Mouse (Mus musculus) heart, adult 2 months (tissue): ENCODE data around the gene Dgkb. TPM values are rescaled to one million over a fixed set of nuclear protein-coding genes. Genes with fewer than 3 reads are reported as not detected.

Experiments used
- DNase-seq, 2 experiments: peaks; one replicate each; pipeline ENCODE4 v3.0.0; 2021
- H3K27ac ChIP-seq: fragments of 200-600 bp; 2 replicates; pipeline ENCODE4 v1.8.1; 2022
- H3K27me3 ChIP-seq: fragments of 200-500 bp; 2 replicates; pipeline ENCODE4 v1.6.1; 2012; ENCODE audit warnings: mild to moderate bottlenecking, low read length, inconsistent platforms, mixed read lengths; ENCODE audit not compliant: control insufficient read depth, insufficient read depth
- H3K36me3 ChIP-seq: fragments of 200-500 bp; 2 replicates; pipeline ENCODE4 v1.6.1; 2012; ENCODE audit warnings: low read length, inconsistent platforms; ENCODE audit not compliant: control insufficient read depth, insufficient read depth
- H3K4me1 ChIP-seq: fragments of 200-500 bp; 2 replicates; pipeline ENCODE4 v1.6.1; 2011; ENCODE audit warnings: low read length; ENCODE audit not compliant: control insufficient read depth, insufficient read depth
- H3K4me3 ChIP-seq: fragments of 200-600 bp; 2 replicates; pipeline ENCODE4 v1.8.1; 2022
- H3K79me2 ChIP-seq: fragments of 200-500 bp; replicated peaks from 2 replicates; pipeline ENCODE4 v1.6.1; 2012; ENCODE audit warnings: mild to moderate bottlenecking, inconsistent platforms, low read length, moderate library complexity, mixed read lengths; ENCODE audit not compliant: control insufficient read depth, insufficient read depth
- H3K9ac ChIP-seq: fragments of 200-500 bp; 2 replicates; pipeline ENCODE4 v1.6.1; 2012; ENCODE audit warnings: low read depth, mild to moderate bottlenecking, control low read depth, inconsistent platforms, low read length, mixed read lengths
- CTCF ChIP-seq: fragments of 200-600 bp; IDR thresholded peaks from 2 replicates; pipeline ENCODE4 v1.8.1; 2022; ENCODE audit warnings: antibody characterized with exemption, mild to moderate bottlenecking, moderate library complexity
- EP300 ChIP-seq: fragments of 200-500 bp; IDR thresholded peaks from 2 replicates; pipeline ENCODE4 v1.6.1; 2011; ENCODE audit warnings: low read depth, low read length, control low read depth; ENCODE audit not compliant: insufficient read depth
- POLR2A ChIP-seq: fragments of 200-500 bp; IDR thresholded peaks from 2 replicates; pipeline ENCODE4 v1.6.1; 2011; ENCODE audit warnings: mild to moderate bottlenecking, low read depth, low read length, control low read depth; ENCODE audit not compliant: insufficient read depth
- WGBS: fragments of 180-500 bp; shearing (Covaris S2); methylation state at CpG from one replicate; pipeline ENCODE4 v1.1.7; 2018; 5-methylcytosine and 5-hydroxymethylcytosine counted together
- intact Hi-C: fragments of 180-260 bp; cut with DNase I; formaldehyde crosslinking; loops from one replicate; pipeline ENCODE4 v1.15.1; 2025
- polyA plus RNA-seq: library from polyadenylated mRNA; depleted of rRNA; stranded (reverse); fragments of >200 nt; gene quantifications from 2 replicates; pipeline ENCODE4 v1.2.3, GENCODE M21; 2012
- total RNA-seq, 2 experiments: library from RNA; stranded (reverse); gene quantifications; 2 replicates each; pipeline ENCODE4 v1.2.3; 2021

Dgkb gene
- total and polyA plus RNA-seq, 3 experiments, result 0.23 to 1.1 (median 1.1) TPM

DNA sequence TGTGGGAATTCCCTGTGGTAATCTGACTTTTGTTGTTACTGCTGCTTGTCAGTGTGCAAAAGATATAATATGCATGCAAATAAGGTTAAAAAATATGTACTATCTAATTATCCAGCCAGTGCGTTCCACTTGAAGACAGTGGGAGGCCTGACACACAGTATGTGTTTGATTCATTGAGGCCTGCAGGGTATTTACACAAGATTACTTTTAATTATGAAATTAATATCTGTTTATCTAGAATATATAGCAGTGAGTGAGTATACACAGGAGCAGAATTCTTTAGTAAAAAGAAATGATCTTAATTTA, 618.6 kb downstream of the Dgkb start:
- Histone ChIP-seq H3K27me3 (no peaks in the 10 kb centered on the region), H3K27ac (no peak overlapping the region), H3K36me3 (no peaks in the 10 kb centered on the region), H3K9ac (no peak overlapping the region), H3K4me3 (no peak overlapping the region), H3K4me1 (no peaks in the 10 kb centered on the region), H3K79me2 (no peaks in the 10 kb centered on the region)
- TF ChIP-seq POLR2A (no peak), EP300 (no peak), CTCF (no peak)
- WGBS, result 88% methylated on average over 1 of the region's 1 CpGs
- no peak for DNase-seq
- intact Hi-C loops, result no loop called here

DNA sequence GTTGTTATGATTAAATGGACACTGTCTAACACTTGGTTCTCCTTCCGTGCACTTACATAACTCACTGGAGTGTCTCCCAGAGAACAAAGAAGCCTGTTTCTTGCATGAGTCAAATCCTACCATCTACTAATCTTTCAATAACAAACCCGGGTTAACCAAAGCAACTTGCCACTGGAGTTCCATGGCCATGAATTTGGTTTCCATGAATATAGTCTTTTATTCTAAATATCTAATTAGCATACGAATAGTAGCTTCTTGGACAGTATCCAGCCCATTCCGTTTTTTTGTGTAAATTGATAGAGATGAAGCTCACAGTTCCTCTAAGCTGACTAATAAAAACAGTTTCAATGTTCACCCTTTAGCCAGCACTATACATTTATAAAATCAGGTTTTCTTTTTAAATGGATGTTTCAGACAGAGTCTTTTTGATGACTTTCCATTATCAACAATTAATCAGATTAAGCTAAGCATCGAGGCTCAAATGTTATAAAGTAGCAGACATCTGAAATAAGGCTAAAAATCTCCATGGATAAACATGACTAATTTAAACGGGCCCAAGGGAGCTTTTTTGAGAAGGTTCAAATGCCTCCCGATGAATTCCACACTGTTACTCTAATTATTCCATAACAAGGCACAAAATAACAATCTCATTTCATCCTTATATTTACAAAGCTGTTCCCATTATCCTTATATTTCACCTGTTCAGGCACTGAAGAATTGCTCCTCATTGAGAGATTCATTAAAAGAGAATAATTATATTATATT, 633.0 kb downstream of the Dgkb start:
- Histone ChIP-seq H3K4me1 (no peaks in the 10 kb centered on the region), H3K9ac (no peak overlapping the region), H3K4me3 (no peak overlapping the region), H3K27ac (no peak overlapping the region), H3K79me2 (no peaks in the 10 kb centered on the region), H3K27me3 (no peaks in the 10 kb centered on the region), H3K36me3 (no peaks in the 10 kb centered on the region)
- no peak for DNase-seq
- 65% methylated on average over 7 of the region's 7 CpGs for WGBS
- intact Hi-C loops, result no loop called here
- TF ChIP-seq EP300 (no peak), POLR2A (no peak), CTCF (no peak)

DNA sequence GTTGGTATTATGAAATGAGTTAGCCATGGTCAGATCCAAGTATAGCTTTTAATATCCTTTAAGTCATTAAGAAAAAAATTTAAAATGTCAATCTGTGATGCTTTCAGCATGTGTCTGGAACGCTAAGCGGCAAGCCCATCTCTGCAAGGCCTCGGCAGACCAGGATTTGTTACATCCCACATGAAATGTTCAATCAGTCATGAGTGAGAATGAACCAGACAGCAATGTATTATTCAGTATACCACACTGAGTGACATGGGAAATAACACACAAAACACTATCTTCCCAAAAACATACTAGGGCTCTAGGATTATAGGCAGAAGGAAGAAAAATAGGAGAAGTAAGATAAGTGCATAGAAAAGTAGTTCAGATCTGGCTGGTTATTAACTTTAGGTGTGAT, 634.2 kb downstream of the Dgkb start:
- Histone ChIP-seq H3K4me3 (no peak overlapping the region), H3K9ac (no peak overlapping the region), H3K27ac (no peak overlapping the region), H3K79me2 (no peaks in the 10 kb centered on the region), H3K27me3 (no peaks in the 10 kb centered on the region), H3K4me1 (no peaks in the 10 kb centered on the region), H3K36me3 (no peaks in the 10 kb centered on the region)
- DNase-seq, result no peak
- 73% methylated on average over 3 of the region's 3 CpGs for WGBS
- TF ChIP-seq POLR2A, result no peak
- no peak for TF ChIP-seq CTCF
- TF ChIP-seq EP300, result no peak
- intact Hi-C loops, result no loop called here

DNA sequence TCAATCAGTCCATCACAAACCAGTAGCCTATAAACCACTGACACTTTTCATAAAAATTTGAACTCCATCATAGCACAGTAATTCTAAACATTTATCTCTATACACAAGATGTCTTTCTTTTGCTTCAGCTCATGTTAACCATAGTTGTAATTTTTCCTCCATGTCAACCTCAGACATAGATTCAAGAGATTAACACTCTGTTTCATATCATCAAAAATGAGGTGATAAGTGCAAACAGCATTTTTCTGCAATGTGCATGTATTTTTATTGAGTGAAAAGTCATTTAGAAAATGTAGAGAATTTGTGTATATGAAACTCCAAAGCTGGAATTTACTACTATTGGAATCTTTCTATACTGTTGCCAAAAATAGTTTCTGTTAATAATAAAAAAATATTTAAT, 650.7 kb downstream of the Dgkb start:
- no peak overlapping the region for H3K9ac ChIP-seq
- H3K27ac ChIP-seq, result no peak overlapping the region
- H3K27me3 ChIP-seq, result no peaks in the 10 kb centered on the region
- H3K36me3 ChIP-seq, result no peaks in the 10 kb centered on the region
- TF ChIP-seq CTCF (no peak), POLR2A (no peak), EP300 (no peak)
- intact Hi-C loops, result no loop called here
- H3K4me3 ChIP-seq, result no peak overlapping the region
- no peaks in the 10 kb centered on the region for H3K4me1 ChIP-seq
- DNase-seq, result no peak
- no peaks in the 10 kb centered on the region for H3K79me2 ChIP-seq

DNA sequence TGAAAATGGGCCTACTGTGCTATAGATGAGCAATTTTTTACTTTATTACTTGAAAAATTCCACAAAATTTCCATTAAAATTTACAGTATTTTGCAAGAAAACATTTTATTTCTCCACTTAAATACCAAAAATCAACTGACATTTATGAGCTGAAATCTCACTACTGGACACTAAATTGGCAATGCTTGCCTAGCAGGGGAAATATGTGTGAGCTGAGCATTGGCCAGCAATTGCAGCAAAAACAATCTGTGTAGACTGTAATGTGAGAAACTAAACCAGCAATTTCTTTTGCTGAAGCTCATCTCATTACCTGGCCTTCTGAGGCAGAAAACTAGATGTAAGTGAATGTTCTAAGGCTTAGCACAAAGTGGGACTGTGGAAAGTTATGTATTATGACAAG, 651.1 kb downstream of the Dgkb start:
- DNase-seq, result no peak
- H3K27ac ChIP-seq, result no peak overlapping the region
- H3K4me1 ChIP-seq, result no peaks in the 10 kb centered on the region
- no peaks in the 10 kb centered on the region for H3K36me3 ChIP-seq
- intact Hi-C loops, result no loop called here
- TF ChIP-seq POLR2A (no peak), CTCF (no peak), EP300 (no peak)
- H3K27me3 ChIP-seq, result no peaks in the 10 kb centered on the region
- H3K4me3 ChIP-seq, result no peak overlapping the region
- no peak overlapping the region for H3K9ac ChIP-seq
- H3K79me2 ChIP-seq, result no peaks in the 10 kb centered on the region

- Histone ChIP-seq H3K4me3 (no peak overlapping the region), H3K36me3 (no peaks in the 10 kb centered on the region), H3K9ac (no peak overlapping the region), H3K4me1 (no peaks in the 10 kb centered on the region), H3K27ac (no peak overlapping the region), H3K27me3 (no peaks in the 10 kb centered on the region), H3K79me2 (no peaks in the 10 kb centered on the region)
- intact Hi-C loops, result no loop called here
- WGBS, result 85% methylated on average over 2 of the region's 2 CpGs
- no peak for TF ChIP-seq EP300
- no peak for TF ChIP-seq POLR2A
- no peak for TF ChIP-seq CTCF
- no peak for DNase-seq
These were observed 679.7 kb downstream of the Dgkb start for GRCm38 (mm10) chr12:38497229-38497628.
